18 mouse cellular contexts compared by ENCODE assay signal in genomic region chr6:91245331-91245730, GRCm38 (mm10). TPM values are rescaled to one million over a fixed set of nuclear protein-coding genes. Genes with fewer than 3 reads are reported as not detected.
DNase-seq lines count a peak whose midpoint lies in the region; ATAC-seq and TF ChIP-seq lines count a peak whose summit lies in the region.
"Had no signal": no experiment of that assay in that cellular context is flagged by ENCODE, and none has a peak within 500 bp of the region (broad histone marks: within the 10 kb centered on the region; RNA-seq: fewer than 3 reads in every experiment).

No protein-coding gene starts in this region.

- H3K27ac ChIP-seq in heart, embryonic 10.5 days: peak overlapping the region; percentile 24; the same call in 1 of the 2 replicates
- no peak overlapping the region for H3K27ac ChIP-seq in midbrain, embryonic 11.5 days (ENCODE audit: low read depth, low read length)
- no peak overlapping the region for H3K27ac ChIP-seq in midbrain, embryonic 13.5 days
- H3K27ac ChIP-seq in embryonic facial prominence, embryonic 10.5 days (replicated peaks): peak overlapping the region; percentile 46
- H3K27ac ChIP-seq in limb, embryonic 14.5 days (replicated peaks; ENCODE audit: low read depth, low read length): 0 out of 2 replicates have a peak overlapping the region, but pooled peaks have one; percentile 15
- H3K27ac ChIP-seq in lung, postnatal 0 days (ENCODE audit: low read length): no peak overlapping the region
- H3K27ac ChIP-seq: gastrocnemius, adult 2 months; hindbrain, embryonic 15.5 days; kidney, postnatal 0 days; limb, embryonic 15.5 days had no signal

- TF ChIP-seq EP300 in lung, postnatal 0 days (IDR thresholded peaks at IDR 0.05): no peak

- H3K27me3 ChIP-seq in heart, embryonic 10.5 days (ENCODE audit: insufficient read depth, poor library complexity, severe bottlenecking): peaks cover 49% of the 10 kb centered on the region
- no peaks in the 10 kb centered on the region; the same call in 1 of the 2 replicates for H3K27me3 ChIP-seq in midbrain, embryonic 11.5 days (ENCODE audit: control insufficient read depth, insufficient read depth, low read length)
- peaks cover 14% of the 10 kb centered on the region; the same call in 1 of the 2 replicates for H3K27me3 ChIP-seq in midbrain, embryonic 13.5 days
- H3K27me3 ChIP-seq in embryonic facial prominence, embryonic 10.5 days (replicated peaks; ENCODE audit: low read depth, poor library complexity, severe bottlenecking): peaks cover 16% of the 10 kb centered on the region; the same call in 1 of the 2 replicates
- H3K27me3 ChIP-seq in limb, embryonic 14.5 days (ENCODE audit: control insufficient read depth, insufficient read depth, low read length): no peaks in the 10 kb centered on the region
- no peaks in the 10 kb centered on the region for H3K27me3 ChIP-seq in lung, postnatal 0 days (replicated peaks; ENCODE audit: insufficient read depth, low read length)
- H3K27me3 ChIP-seq: hindbrain, embryonic 15.5 days; limb, embryonic 15.5 days had no signal

- H3K4me2 ChIP-seq in midbrain, embryonic 11.5 days: no peak overlapping the region
- H3K4me2 ChIP-seq in midbrain, embryonic 13.5 days (replicated peaks): no peak overlapping the region
- no peak overlapping the region for H3K4me2 ChIP-seq in limb, embryonic 14.5 days (replicated peaks; ENCODE audit: low read depth, low read length, severe bottlenecking)
- H3K4me2 ChIP-seq in lung, postnatal 0 days (replicated peaks; ENCODE audit: low read depth, low read length): no peak overlapping the region
- H3K4me2 ChIP-seq: hindbrain, embryonic 15.5 days; limb, embryonic 15.5 days had no signal

- 28% methylated on average over 6 of the region's 6 CpGs for WGBS in heart, embryonic 10.5 days
- WGBS in midbrain, embryonic 11.5 days: 3% methylated on average over 6 of the region's 6 CpGs
- 3% methylated on average over 6 of the region's 6 CpGs for WGBS in midbrain, embryonic 13.5 days
- 17% methylated on average over 6 of the region's 6 CpGs for WGBS in embryonic facial prominence, embryonic 10.5 days
- WGBS in limb, embryonic 14.5 days: 32% methylated on average over 6 of the region's 6 CpGs
- WGBS in lung, postnatal 0 days: 35% methylated on average over 6 of the region's 6 CpGs

- H3K4me3 ChIP-seq in heart, embryonic 10.5 days: no peak overlapping the region
- H3K4me3 ChIP-seq in midbrain, embryonic 11.5 days (ENCODE audit: low read depth, low read length): no peak overlapping the region
- H3K4me3 ChIP-seq in midbrain, embryonic 13.5 days (replicated peaks): no peak overlapping the region
- H3K4me3 ChIP-seq in embryonic facial prominence, embryonic 10.5 days: no peak overlapping the region
- no peak overlapping the region for H3K4me3 ChIP-seq in limb, embryonic 14.5 days (replicated peaks; ENCODE audit: low read length)
- no peak overlapping the region for H3K4me3 ChIP-seq in lung, postnatal 0 days (ENCODE audit: low read depth, low read length)
- H3K4me3 ChIP-seq: gastrocnemius, adult 2 months; hindbrain, embryonic 15.5 days; limb, embryonic 15.5 days had no signal

- H3K36me3 ChIP-seq in heart, embryonic 10.5 days: no peaks in the 10 kb centered on the region
- H3K36me3 ChIP-seq in midbrain, embryonic 11.5 days (ENCODE audit: control insufficient read depth, insufficient read depth, low read length): no peaks in the 10 kb centered on the region
- no peaks in the 10 kb centered on the region for H3K36me3 ChIP-seq in midbrain, embryonic 13.5 days
- peaks cover 6% of the 10 kb centered on the region for H3K36me3 ChIP-seq in embryonic facial prominence, embryonic 10.5 days (replicated peaks)
- H3K36me3 ChIP-seq in limb, embryonic 14.5 days (ENCODE audit: control insufficient read depth, insufficient read depth, low read length): peaks cover 3% of the 10 kb centered on the region; the same call in 1 of the 2 replicates
- H3K36me3 ChIP-seq in lung, postnatal 0 days (ENCODE audit: insufficient read depth, low read length): no peaks in the 10 kb centered on the region
- H3K36me3 ChIP-seq: hindbrain, embryonic 15.5 days had no signal

- no peak overlapping the region for H3K9ac ChIP-seq in midbrain, embryonic 11.5 days (ENCODE audit: low read length)
- H3K9ac ChIP-seq in midbrain, embryonic 13.5 days (replicated peaks): no peak overlapping the region
- no peak overlapping the region for H3K9ac ChIP-seq in limb, embryonic 14.5 days (ENCODE audit: low read depth, low read length, severe bottlenecking)
- H3K9ac ChIP-seq in lung, postnatal 0 days (replicated peaks; ENCODE audit: low read depth): no peak overlapping the region
- H3K9ac ChIP-seq: hindbrain, embryonic 15.5 days; limb, embryonic 15.5 days; liver, postnatal 0 days had no signal

- H3K4me1 ChIP-seq in heart, embryonic 10.5 days: peaks cover 8% of the 10 kb centered on the region; the same call in 1 of the 2 replicates
- H3K4me1 ChIP-seq in midbrain, embryonic 11.5 days (ENCODE audit: control insufficient read depth, insufficient read depth, low read length): peaks cover 8% of the 10 kb centered on the region
- peaks cover 8% of the 10 kb centered on the region for H3K4me1 ChIP-seq in midbrain, embryonic 13.5 days (replicated peaks)
- H3K4me1 ChIP-seq in embryonic facial prominence, embryonic 10.5 days: peaks cover 45% of the 10 kb centered on the region
- peaks cover 12% of the 10 kb centered on the region for H3K4me1 ChIP-seq in limb, embryonic 14.5 days (ENCODE audit: control insufficient read depth, insufficient read depth, low read length)
- no peaks in the 10 kb centered on the region for H3K4me1 ChIP-seq in lung, postnatal 0 days (ENCODE audit: insufficient read depth, low read depth, low read length)

- ATAC-seq in midbrain, embryonic 11.5 days (ENCODE audit: low FRiP score): peak; percentile 48
- ATAC-seq in midbrain, embryonic 13.5 days: no peak
- no peak for ATAC-seq in limb, embryonic 14.5 days (ENCODE audit: low FRiP score, low read depth)
- ATAC-seq in lung, postnatal 0 days: no peak
- ATAC-seq: forebrain, embryonic 16.5 days; liver, postnatal 0 days had no signal

- DNase-seq in heart, embryonic 10.5 days (ENCODE audit: low spot score): no peak
- no peak for DNase-seq in heart, adult 9 months (ENCODE audit: low spot score in 2 of 2)
- peak; percentile 88 for DNase-seq in midbrain, embryonic 11.5 days (ENCODE audit: low spot score, missing footprints)
- DNase-seq in embryonic facial prominence, embryonic 10.5 days (ENCODE audit: low spot score): no peak
- no peak for DNase-seq in limb, embryonic 14.5 days (ENCODE audit: low spot score)
- DNase-seq in lung, postnatal 0 days (ENCODE audit: low spot score): no peak
- DNase-seq: cerebellum, adult 9-11 months; gastrocnemius, adult 2 months; heart, adult 11 months; kidney, adult 11 months; liver, postnatal 0 days; right cerebral cortex, postnatal 4 days; thymus, postnatal 36 days had no signal

- TF ChIP-seq POLR2A in limb, embryonic 14.5 days (IDR thresholded peaks at IDR 0.05; ENCODE audit: borderline replicate concordance, extremely low read depth, insufficient read depth, insufficient read length): no peak

- H3K9me3 ChIP-seq in heart, embryonic 10.5 days: no peaks in the 10 kb centered on the region
- H3K9me3 ChIP-seq in midbrain, embryonic 11.5 days (ENCODE audit: control insufficient read depth, low read length): no peaks in the 10 kb centered on the region; the same call in 1 of the 2 replicates
- no peaks in the 10 kb centered on the region for H3K9me3 ChIP-seq in midbrain, embryonic 13.5 days
- peaks cover 3% of the 10 kb centered on the region; the same call in 1 of the 2 replicates for H3K9me3 ChIP-seq in embryonic facial prominence, embryonic 10.5 days
- H3K9me3 ChIP-seq in limb, embryonic 14.5 days (ENCODE audit: control insufficient read depth, low read length): no peaks in the 10 kb centered on the region
- no peaks in the 10 kb centered on the region for H3K9me3 ChIP-seq in lung, postnatal 0 days (ENCODE audit: low read length)
- H3K9me3 ChIP-seq: hindbrain, embryonic 15.5 days had no signal

- TF ChIP-seq CTCF in lung, postnatal 0 days (IDR thresholded peaks at IDR 0.05): no peak

RNA-seq across cellular contexts. Expression of gene Fbln2, which starts 33.1 kb away (rescaled TPM):
- 99.3 and 114 TPM in 2 replicates for polyA plus RNA-seq in heart, embryonic 10.5 days (2016; fragmentation: Nextera tagmentation; extraction: Ambion mirVana)
- polyA plus RNA-seq in midbrain, embryonic 11.5 days (2014; fragmentation: Nextera tagmentation; extraction: Ambion mirVana): 21.9 TPM in 2 replicates
- 10.8 and 11.1 TPM in 2 replicates for polyA plus RNA-seq in midbrain, embryonic 13.5 days (2015; fragmentation: Nextera tagmentation; extraction: Ambion mirVana)
- polyA plus RNA-seq in embryonic facial prominence, embryonic 10.5 days (2016; fragmentation: Nextera tagmentation; extraction: Ambion mirVana): 56.6 and 69.0 TPM in 2 replicates
- polyA plus RNA-seq in limb, embryonic 14.5 days (2012; rRNA removed): 294 and 404 TPM in 2 replicates
- polyA plus RNA-seq in limb, embryonic 14.5 days (2014; fragmentation: Nextera tagmentation; extraction: Ambion mirVana): 219 and 254 TPM in 2 replicates
- 63.0 and 63.8 TPM in 2 replicates for polyA plus RNA-seq in lung, postnatal 0 days (2015; fragmentation: Nextera tagmentation; extraction: Ambion mirVana)

Comparison
In these comparisons a context has a peak if more than half of its experiments do, and no peak if none do; other contexts are left out.
1. H3K27ac ChIP-seq: peak in heart, embryonic 10.5 days (single experiment), embryonic facial prominence, embryonic 10.5 days (single experiment) and limb, embryonic 14.5 days (single experiment); none in midbrain, embryonic 11.5 days (single experiment), midbrain, embryonic 13.5 days (single experiment) and lung, postnatal 0 days (single experiment).